ENCODE assay signal across 7 mouse cellular contexts in the genomic region with DNA sequence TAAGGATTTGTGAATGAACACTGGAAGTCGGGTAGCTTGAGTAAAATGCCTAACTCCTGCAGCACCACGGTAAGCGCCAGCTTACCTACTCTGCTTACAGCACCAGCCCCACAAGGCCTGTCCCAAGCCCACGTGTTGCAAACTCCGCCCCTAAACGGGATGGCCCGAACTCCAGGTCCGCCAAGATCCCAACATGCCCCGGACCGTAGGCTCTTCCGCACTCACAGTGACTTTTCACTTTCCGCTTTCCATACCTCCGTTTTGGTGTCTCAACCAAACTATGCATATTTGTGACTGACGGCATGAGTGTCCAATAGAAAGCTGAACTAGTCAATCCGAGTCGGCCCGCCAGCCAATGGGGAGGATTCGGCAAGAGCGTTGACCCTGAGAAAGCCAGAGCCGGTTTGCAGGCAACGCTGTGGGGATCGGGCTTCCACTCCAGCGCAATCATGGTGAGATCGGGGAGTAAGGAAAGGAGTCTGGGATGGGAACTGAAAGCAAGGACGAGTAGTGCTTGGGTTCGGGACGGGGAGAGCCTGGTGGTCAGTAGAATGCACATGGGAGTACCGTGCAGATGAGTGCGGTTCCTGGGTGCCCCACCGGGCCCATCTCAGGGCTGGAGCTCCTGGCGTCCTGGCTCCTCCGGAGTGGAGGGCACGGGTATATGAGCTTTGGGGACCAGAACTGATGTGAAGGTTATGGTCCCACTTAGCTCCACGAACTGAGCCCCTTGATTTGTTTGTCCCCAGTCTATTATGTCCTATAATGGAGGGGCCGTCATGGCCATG. TPM values are rescaled to one million over a fixed set of nuclear protein-coding genes. Genes with fewer than 3 reads are reported as not detected.
DNase-seq lines count a peak whose midpoint lies in the region; ATAC-seq lines count a peak whose summit lies in the region.

Psmb3 (plus strand) TSS at position 361 of the 788 bp plus-strand sequence.

- ATAC-seq in embryonic facial prominence, embryonic 12.5 days (ENCODE audit: insufficient number of reproducible peaks, insufficient read depth, low FRiP score, low TSS enrichment), result peak; percentile 85
- ATAC-seq in limb, embryonic 11.5 days (ENCODE audit: insufficient number of reproducible peaks, low FRiP score, low TSS enrichment, low read depth), result peak; percentile 89
- peak; percentile 85 for ATAC-seq in midbrain, embryonic 14.5 days (ENCODE audit: low FRiP score, low TSS enrichment)

- peak within 1 kb of the TSS; percentile 89 for H3K4me2 ChIP-seq in embryonic facial prominence, embryonic 12.5 days (replicated peaks)
- H3K4me2 ChIP-seq in limb, embryonic 11.5 days (ENCODE audit: low read depth, severe bottlenecking), result peak within 1 kb of the TSS; percentile 69
- peak within 1 kb of the TSS; percentile 75 for H3K4me2 ChIP-seq in midbrain, embryonic 14.5 days (ENCODE audit: low read length)

- peaks cover 21% of the 10 kb centered on the region for H3K4me1 ChIP-seq in embryonic facial prominence, embryonic 12.5 days
- peaks cover 12% of the 10 kb centered on the region; the same call in 1 of the 2 replicates for H3K4me1 ChIP-seq in limb, embryonic 11.5 days (ENCODE audit: control insufficient read depth, insufficient read depth, low read length)
- peaks cover 23% of the 10 kb centered on the region for H3K4me1 ChIP-seq in midbrain, embryonic 14.5 days (ENCODE audit: control insufficient read depth, insufficient read depth, low read length)

- H3K9ac ChIP-seq in embryonic facial prominence, embryonic 12.5 days, result peak within 1 kb of the TSS; percentile 88
- H3K9ac ChIP-seq in limb, embryonic 11.5 days (ENCODE audit: low read length), result peak within 1 kb of the TSS; percentile 73
- H3K9ac ChIP-seq in midbrain, embryonic 14.5 days (replicated peaks; ENCODE audit: low read length), result peak within 1 kb of the TSS; percentile 77

- WGBS in embryonic facial prominence, embryonic 12.5 days, result under 1% methylated on average over 35 of the region's 35 CpGs
- WGBS in limb, embryonic 11.5 days, result under 1% methylated on average over 35 of the region's 35 CpGs
- WGBS in midbrain, embryonic 14.5 days, result under 1% methylated on average over 35 of the region's 35 CpGs

- H3K9me3 ChIP-seq in embryonic facial prominence, embryonic 12.5 days, result no peaks in the 10 kb centered on the region
- no peaks in the 10 kb centered on the region for H3K9me3 ChIP-seq in limb, embryonic 11.5 days (ENCODE audit: control insufficient read depth, low read length)
- H3K9me3 ChIP-seq in midbrain, embryonic 14.5 days (ENCODE audit: control insufficient read depth, low read length), result no peaks in the 10 kb centered on the region

- DNase-seq in adrenal gland, postnatal 25 days, result peak; percentile 94
- DNase-seq in heart, adult 11 months, result peak; percentile 100
- DNase-seq in kidney, adult 18-20 months, result peak; percentile 99
- peak; percentile 99 for DNase-seq in limb, embryonic 11.5 days (ENCODE audit: low spot score)
- DNase-seq in midbrain, embryonic 14.5 days, result peak; percentile 100
- DNase-seq in spleen, adult 18-20 months, result peak; percentile 87 to 94

- peak within 1 kb of the TSS; percentile 91 for H3K4me3 ChIP-seq in embryonic facial prominence, embryonic 12.5 days
- H3K4me3 ChIP-seq in limb, embryonic 11.5 days (ENCODE audit: low read depth, low read length), result peak within 1 kb of the TSS; percentile 71
- H3K4me3 ChIP-seq in midbrain, embryonic 14.5 days (replicated peaks; ENCODE audit: low read depth, low read length), result peak within 1 kb of the TSS; percentile 79

- peaks cover 21% of the 10 kb centered on the region for H3K36me3 ChIP-seq in embryonic facial prominence, embryonic 12.5 days
- peaks cover 11% of the 10 kb centered on the region for H3K36me3 ChIP-seq in limb, embryonic 11.5 days (ENCODE audit: control insufficient read depth, insufficient read depth, low read length)
- H3K36me3 ChIP-seq in midbrain, embryonic 14.5 days (ENCODE audit: control insufficient read depth, insufficient read depth, low read length), result peaks cover 28% of the 10 kb centered on the region

- peak within 1 kb of the TSS; percentile 84 for H3K27ac ChIP-seq in embryonic facial prominence, embryonic 12.5 days
- 0 out of 2 replicates have a peak within 1 kb of the TSS, but pooled peaks have one; percentile 23 for H3K27ac ChIP-seq in limb, embryonic 11.5 days (replicated peaks; ENCODE audit: low read depth, low read length)
- H3K27ac ChIP-seq in midbrain, embryonic 14.5 days (replicated peaks; ENCODE audit: low read depth, low read length), result peak within 1 kb of the TSS; percentile 79

- H3K27me3 ChIP-seq in embryonic facial prominence, embryonic 12.5 days, result no peaks in the 10 kb centered on the region
- H3K27me3 ChIP-seq in limb, embryonic 11.5 days (ENCODE audit: control insufficient read depth, insufficient read depth, low read length), result no peaks in the 10 kb centered on the region
- H3K27me3 ChIP-seq in midbrain, embryonic 14.5 days (ENCODE audit: control insufficient read depth, insufficient read depth, low read length), result no peaks in the 10 kb centered on the region

RNA-seq across cellular contexts. Expression of gene Psmb3, which starts in this region (rescaled TPM):
- total RNA-seq in adrenal gland, postnatal 25 days (2021), result 216 and 226 TPM in 2 replicates
- polyA plus RNA-seq in embryonic facial prominence, embryonic 12.5 days (2016; fragmentation: Nextera tagmentation; extraction: Ambion mirVana), result 447 and 479 TPM in 2 replicates
- polyA plus RNA-seq in limb, embryonic 11.5 days (2014; fragmentation: Nextera tagmentation; extraction: Ambion mirVana), result 546 and 550 TPM in 2 replicates
- polyA plus RNA-seq in midbrain, embryonic 14.5 days (2014; fragmentation: Nextera tagmentation; extraction: Ambion mirVana), result 456 and 503 TPM in 2 replicates

Comparison
In these comparisons a context has a peak if more than half of its experiments do, and no peak if none do; other contexts are left out.
1. Peak in every context shown above with its lines: DNase-seq, ATAC-seq, H3K4me3 ChIP-seq and H3K27ac ChIP-seq.
2. H3K27ac ChIP-seq: peak in every context shown above with its lines; median percentile 84 in embryonic facial prominence, embryonic 12.5 days; 79 in midbrain, embryonic 14.5 days; 23 in limb, embryonic 11.5 days.